Mouse (Mus musculus) neural tube, embryonic 11.5 days (tissue): Measurements from ENCODE around the gene Msl2. TPM values are rescaled to one million over a fixed set of nuclear protein-coding genes. Genes with fewer than 3 reads are reported as not detected.

ENCODE experiments used
- polyA plus RNA-seq: library from polyadenylated mRNA; unstranded; fragments of >200 nt; fragmentation: Nextera tagmentation; extraction: Ambion mirVana; gene quantifications from 2 replicates; pipeline ENCODE4 v1.2.1, GENCODE M21; 2014

Msl2 gene
- polyA plus RNA-seq, 1 experiment from 2014 or later, result 6.2 TPM

Other genes with a start within 250 kb of the Msl2 start
- gene Pccb, start 39.2 kb upstream of the Msl2 start, polyA plus RNA-seq, result 14.1 and 15.0 TPM in 2 replicates
- gene Ppp2r3a, start 177.7 kb downstream of the Msl2 start, polyA plus RNA-seq, result 16.4 and 17.3 TPM in 2 replicates